Mouse (Mus musculus) ovary, postnatal 14 days (tissue): ENCODE data around the gene Tnk1.

Experiments
- DNase-seq: peaks from one replicate; pipeline ENCODE4 v3.0.0; 2022; ENCODE audit warnings: low spot score

Tnk1 gene

GRCm38 (mm10) chr11:69837604-69837951 is 21.0 kb downstream of the Tnk1 start, which contains the start of gene Nlgn2:
Gene Nlgn2, minus strand, starts transcription at chr11:69837784.
- DNase-seq, result no peak

DNA sequence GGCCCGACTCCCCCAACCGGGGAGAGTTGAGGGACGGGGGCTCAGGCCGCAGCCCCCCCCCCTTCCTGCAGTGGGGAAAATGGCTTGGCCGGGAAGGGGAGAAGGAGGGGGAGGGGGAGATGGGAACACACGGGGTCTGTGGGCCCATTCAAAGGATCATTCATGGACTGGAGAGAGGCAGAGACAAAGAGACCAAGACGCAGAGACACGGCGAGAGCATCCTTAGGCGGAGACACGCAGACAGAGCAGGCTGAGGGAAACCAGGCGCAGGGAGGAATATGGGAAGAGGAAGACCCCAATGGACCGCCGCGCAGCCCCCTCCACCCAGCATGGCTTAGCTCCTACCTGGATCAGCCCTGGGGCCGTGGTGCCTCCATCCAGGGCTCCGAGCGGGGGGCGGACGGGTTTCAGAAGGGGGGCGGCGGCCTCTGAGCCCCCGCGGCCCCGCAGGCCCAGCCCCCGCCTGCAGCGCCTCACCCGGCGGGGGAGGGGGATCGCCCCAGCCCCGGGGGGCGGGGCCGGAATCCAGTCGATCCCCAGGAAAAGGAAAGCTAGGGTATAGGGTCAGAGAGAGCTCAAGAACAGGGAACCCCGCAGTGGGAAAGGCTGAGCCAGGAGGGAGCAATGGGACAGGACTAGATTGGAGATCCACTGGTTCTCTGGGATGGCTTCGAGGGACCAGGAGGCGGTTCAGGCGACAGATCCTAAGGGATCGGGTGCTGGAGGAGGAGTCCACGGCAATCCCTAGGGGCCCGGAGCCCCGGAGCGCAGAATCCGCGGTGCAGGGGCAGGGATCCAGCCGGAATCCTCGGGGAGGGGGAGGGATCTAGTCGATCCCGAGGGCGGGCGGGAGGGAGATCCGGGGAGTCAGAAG is 21.6 kb downstream of the Tnk1 start:
- DNase-seq, result no peak

GRCm38 (mm10) chr11:69835966-69836335 is 22.6 kb downstream of the Tnk1 start:
- no peak for DNase-seq

DNA sequence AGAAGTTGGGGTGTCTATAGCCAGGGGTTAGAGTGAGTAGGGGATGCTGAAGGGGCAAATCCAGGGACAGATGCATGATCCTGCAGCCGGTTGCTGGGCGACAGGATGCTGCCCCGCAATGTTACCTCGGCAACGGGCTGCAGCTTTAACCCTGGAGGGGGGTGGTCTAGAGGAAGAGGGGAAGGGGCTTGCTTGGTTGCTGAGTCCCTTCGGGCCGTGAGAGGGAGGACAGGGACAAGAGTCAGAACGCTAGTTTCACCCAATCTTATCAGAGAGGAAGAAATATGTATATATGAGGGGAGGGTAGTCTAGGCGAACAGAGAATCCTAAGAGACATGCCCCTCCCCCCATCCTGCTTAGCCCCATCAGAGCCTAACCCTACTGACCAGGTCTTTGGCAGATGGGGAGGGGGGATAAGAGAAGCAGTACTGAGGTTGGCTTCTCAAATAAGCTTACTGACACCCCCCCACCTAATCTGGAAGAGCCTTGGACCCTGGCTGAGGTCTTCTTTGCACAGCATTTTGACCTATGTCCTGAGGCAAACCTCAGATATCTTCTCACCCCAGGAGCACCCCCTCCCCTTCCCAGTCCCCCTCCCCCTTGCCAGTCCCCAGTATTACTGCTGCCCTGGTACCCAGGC is 23.1 kb downstream of the Tnk1 start:
- DNase-seq, result no peak

DNA sequence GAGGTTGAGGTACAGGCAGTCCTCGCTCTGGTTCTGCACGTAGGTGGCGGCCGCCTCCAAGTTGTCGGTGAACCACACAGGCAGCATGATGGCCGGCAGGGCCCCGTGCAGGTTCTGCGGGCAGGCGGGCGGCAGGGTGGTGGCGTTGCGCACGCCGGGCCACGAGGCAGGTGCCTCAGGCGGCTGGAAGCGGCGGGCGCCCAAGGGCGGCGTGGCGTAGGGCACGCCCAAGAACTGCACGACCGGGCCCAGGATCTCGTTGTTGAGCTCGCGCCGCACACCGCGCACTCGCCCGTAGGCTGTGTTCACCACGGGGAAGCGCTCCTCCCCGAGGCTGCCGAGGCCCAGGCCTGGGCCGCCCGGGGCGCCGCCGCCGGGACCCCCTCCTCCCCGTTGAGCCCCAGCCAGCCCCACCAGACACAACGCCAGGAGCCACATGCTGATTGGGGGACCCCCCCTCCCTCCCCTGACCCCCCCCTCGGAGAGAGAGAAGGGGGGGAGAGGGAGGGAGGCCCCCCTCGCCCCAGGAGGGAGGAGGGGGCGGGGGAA is 24.5 kb downstream of the Tnk1 start:
- DNase-seq, result no peak

DNA sequence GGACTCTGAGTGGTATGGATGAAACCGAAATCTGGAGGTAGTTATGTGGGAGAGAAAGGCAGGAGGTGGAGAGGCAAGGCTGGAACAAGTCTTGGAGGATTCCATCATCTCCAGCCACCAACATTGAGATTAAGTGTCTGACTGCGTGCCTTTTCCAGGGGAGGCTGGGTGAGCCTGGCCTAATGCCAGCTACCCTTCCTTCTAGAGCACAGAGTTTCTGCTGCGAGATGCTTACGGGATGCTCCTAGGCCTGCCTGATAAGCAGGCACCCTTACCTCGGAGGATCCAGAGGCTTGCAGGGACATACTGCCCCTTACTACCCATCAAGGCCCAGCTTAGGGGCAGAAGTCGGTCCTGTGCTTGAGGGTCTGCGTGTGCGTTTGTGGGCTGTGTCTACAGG is 25.0 kb downstream of the Tnk1 start:
- no peak for DNase-seq

GRCm38 (mm10) chr11:69828832-69829231 is 29.7 kb downstream of the Tnk1 start:
- DNase-seq, result no peak

GRCm38 (mm10) chr11:69823456-69823855 is 35.1 kb downstream of the Tnk1 start:
- no peak for DNase-seq

DNA sequence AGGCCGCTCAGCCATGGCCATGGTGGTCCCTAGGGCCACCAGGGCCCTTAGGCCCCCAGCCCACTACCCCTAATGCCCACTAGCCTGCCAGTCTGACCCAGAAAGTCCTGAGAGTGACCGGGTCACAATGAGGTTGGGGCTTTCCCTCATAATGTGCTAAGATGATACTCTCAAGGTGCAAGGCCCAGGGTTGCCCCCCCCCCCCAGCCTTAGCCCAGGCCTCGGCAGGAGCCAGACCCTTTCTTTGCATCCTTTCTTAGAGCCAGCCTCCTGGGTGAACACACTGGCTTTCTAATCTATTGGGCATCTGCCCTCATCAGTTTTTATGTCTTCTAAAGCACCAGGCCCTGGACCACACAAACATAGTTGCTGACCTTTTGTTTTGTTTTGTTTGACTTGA is 36.5 kb downstream of the Tnk1 start, which contains the start of gene Spem1:
Gene Spem1, minus strand, starts transcription at position 101 of the 400 bp plus-strand sequence.
- no peak for DNase-seq

GRCm38 (mm10) chr11:69818871-69819270 is 39.7 kb downstream of the Tnk1 start:
- no peak for DNase-seq

GRCm38 (mm10) chr11:69818365-69818764 is 40.2 kb downstream of the Tnk1 start, which contains the start of gene Spem2:
Gene Spem2, minus strand, starts transcription at chr11:69818465.
- no peak for DNase-seq

- DNase-seq, result no peak
These were observed 42.0 kb downstream of the Tnk1 start for GRCm38 (mm10) chr11:69816520-69816919.

- no peak for DNase-seq
These were observed 43.4 kb downstream of the Tnk1 start, which contains the start of gene Gm39566 for GRCm38 (mm10) chr11:69815155-69815554. Gene Gm39566, minus strand, starts transcription at chr11:69815298.

DNA sequence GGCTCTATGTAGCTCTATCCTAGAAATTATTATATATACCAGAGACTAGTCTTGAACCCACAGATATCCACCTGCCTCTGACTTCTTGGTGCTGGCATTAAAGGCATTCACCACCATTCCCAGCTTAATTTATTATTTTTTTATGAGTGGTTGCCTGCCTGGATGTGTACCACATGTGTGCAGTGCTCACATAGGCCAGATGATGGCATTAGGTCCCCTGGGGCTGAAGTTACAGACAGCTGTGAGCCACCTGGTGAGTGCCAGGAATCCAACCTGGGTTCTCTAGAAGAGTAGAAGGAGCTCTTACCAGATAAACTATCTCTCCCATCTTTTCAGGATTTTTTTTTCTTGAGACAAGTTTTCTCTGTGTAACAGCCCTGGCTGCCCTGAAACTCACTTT is 48.2 kb downstream of the Tnk1 start:
- no peak for DNase-seq

DNA sequence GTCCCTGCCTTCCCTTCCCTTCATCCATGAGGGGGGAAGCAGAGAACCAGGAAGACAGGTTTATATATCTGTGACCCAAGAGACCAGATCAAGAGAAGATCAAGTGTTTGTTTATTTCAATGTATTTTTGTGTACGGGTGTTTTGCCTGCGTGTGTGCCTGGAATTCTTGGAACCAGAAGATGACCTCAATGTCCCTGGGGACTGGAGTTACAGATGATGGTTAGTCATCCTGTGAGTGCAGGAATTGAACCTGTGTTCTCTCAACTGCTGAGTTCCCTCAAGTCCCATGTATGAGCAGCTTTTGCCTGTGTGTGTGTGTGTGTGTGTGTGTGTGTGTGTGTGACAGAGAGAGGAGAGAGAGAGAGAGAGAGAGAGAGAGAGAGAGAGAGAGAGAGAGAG is 50.9 kb downstream of the Tnk1 start:
- no peak for DNase-seq

- no peak for DNase-seq
These were observed 52.2 kb downstream of the Tnk1 start for GRCm38 (mm10) chr11:69806378-69806777.

DNA sequence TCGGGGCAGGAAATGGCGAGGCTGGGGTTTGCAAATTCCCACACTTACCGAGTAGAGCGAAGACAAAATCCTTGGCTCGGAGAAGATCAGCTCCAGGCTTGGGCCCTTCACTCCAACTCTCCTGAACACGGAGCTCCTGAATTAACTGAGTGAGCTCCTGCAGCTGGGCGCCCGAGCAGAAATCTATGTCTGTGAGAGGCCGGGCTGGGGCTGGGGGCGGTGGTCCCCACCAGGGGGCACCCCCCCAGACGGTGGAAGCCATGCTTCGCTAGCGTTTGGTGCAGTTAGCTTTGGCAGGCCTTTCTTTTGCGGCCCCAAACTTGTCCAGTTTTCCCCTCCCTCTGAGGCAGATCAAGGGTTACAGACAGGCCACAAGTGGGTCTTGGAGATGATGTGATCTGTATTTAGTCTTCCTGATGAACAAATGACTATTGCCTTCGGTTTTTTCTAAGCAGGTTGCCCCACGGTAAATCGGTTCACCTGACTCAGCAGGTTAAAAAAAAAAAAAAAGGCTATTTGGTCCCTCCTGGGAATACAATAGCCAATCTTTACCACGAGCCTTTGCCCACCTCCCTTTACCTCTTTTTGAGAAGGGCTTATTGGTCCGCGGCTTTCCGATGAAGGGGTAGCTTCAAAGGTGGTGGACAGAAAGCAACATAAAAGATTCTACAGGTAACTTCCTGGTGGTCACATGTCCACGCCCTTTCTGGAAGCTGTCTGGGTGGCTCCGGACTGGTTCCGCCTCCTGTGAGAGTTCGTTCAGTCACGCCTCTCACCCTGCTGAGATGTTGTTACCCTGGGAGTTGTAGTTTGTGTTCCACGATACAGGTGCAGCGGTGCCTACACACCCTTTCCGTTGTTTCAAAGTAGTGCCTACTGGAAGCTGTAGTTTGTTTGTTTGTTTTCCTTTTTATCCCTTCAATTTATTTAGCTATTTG is 53.3 kb downstream of the Tnk1 start, which contains the start of gene Tmem102:
Gene Tmem102, minus strand, starts transcription at position 653 of the 938 bp plus-strand sequence.
- peak; percentile 30 for DNase-seq

DNA sequence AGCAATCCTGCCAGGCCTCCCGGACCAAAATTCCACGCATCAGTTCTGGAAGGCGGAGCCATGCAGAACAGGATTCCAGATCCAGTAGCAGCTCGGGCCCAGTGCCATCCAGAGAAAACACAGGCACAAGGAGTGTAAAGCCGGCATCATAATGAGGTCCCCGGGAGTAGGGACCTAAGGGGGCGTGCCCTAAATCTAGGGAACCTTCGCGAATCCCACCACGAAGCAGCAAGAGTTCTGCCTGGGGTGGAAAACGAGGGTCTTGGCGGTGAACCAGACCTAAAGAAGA is 53.9 kb downstream of the Tnk1 start:
- no peak for DNase-seq

- peak; percentile 64 for DNase-seq
These were observed 54.5 kb downstream of the Tnk1 start for GRCm38 (mm10) chr11:69803786-69804651.

DNA sequence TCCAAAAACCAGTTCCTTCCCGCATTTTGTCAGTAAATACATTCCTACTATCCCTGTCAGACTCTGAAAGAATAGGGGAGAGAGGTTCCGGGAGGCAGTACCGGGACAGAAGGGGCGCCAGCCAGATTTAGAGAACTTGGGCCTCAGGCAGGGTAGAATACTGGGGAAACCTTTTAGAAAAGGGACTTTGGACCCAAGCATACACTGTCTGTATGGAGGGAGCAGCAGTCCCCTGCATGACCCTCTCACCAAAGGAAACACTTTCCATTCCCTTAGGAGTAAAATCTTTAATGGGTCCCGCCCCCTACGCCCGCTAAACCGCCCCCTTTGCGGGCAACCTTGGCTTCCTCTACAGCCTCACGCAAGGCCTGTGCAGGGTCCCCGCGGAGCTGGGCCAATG is 55.2 kb downstream of the Tnk1 start:
- DNase-seq, result no peak

DNA sequence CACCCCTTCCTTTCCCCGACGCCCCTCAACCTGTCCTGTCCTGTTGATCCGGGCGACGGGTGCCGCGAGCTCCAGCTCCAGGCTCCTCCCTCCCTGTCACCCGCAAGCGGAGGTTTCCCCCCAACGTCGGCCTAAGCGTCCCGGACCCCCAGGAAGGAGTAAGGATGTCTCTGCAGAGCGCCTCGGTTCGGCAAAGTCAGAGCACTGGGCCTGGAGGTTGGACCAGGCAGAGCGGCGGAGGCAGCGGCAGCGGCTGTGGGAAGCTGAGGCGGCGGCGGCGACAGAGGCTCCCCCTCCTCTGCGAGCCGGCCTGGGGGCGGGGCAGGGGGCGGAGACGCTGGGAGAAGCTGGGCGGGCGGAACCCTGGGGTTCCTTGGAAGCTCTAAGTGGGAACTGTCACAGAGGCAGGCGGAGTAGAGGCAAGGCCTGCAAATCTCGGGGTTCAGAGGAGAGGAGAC is 55.9 kb downstream of the Tnk1 start:
- peak; percentile 79 for DNase-seq
